Mouse (Mus musculus): Measurements from ENCODE around the gene Pdx1.
A peak's percentile ranks its signal among the peaks of the same experiment; 100 is the strongest.

The Pdx1 gene

GRCm38 (mm10) chr5:147312830-147313685 lies 43.3 kb downstream of the Pdx1 start:
- no peak for DNase-seq (ENCODE audit: low spot score)

DNA sequence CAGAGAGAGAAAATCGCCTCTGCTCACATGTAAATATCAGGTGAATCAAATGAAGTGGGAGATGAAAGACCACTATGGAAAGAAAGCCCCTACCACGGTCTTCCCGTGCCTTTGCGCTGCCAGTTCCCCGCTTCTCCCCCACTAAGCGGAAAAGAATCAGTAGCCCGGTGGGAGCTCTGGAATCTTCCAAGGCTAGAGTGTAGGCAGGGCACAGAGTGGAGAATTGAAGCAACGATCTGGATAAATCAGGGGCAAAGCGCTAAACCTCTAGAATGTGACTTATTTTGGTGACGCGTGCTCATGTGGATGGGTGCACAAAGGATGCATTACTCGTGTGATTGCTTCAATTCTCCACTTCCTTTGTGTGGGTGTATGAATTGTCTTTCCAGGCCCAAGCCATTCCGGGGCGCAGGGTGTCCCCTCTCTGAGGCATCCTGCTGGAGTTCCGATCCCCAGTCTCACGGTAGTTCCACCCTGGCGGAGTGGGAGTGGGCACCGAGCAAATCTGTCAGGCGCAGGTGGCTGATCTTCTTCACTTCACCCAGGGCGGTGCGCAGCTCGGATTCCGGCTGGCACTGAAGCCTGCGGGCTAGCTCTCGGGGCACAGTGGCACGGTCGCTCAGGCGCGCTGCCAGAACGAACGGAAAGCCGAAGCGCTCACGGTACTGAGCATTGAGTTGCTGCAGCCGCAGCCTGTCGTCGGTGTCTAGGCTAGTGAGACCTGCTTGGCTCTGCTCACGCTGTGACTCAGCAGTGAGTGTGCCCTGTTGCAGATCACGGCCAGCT lies 45.1 kb downstream of the Pdx1 start:
- DNase-seq (ENCODE audit: low spot score): peak; percentile 34

- no peak for DNase-seq (ENCODE audit: low spot score)
These were observed 45.8 kb downstream of the Pdx1 start for GRCm38 (mm10) chr5:147315432-147316075.

DNA sequence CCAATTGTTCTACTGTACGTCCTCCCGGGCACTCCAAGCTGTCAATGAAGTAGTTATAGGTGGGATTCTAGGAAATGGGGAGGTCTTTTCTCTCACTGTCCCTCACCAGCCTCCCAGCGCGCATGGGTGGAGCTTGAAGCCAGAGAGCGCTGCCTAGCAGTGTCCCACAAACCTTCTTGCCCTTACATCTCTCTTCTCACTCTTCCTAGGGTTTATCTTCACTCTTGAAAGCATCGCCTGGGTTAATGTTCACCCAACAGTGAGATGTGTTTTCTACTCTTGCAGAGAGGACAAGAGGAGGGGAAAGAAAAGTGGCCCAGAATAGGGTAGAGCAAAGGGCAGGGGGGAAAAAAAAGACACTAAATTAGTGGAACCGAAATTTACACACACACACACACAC lies 47.6 kb downstream of the Pdx1 start:
- no peak for DNase-seq (ENCODE audit: low spot score)

DNA sequence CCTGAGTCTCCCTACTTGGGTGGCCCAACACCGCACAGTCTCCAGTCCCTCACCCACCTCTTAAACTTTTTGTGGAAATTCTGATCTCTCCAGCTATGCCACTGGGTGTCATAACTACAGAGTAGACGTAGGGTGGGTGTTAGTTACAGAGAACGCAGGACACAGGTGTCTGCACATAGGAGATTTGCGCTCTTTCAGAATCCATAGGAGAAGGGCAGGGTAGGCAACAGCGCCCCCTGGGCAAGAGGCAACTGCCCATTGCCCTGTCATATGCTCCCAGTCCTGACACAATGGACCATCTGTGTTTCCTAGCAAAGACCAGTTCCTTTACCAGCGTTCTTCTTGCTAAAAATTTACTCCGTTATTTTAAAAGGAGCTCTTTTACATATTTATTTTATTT lies 48.2 kb downstream of the Pdx1 start:
- no peak for DNase-seq (ENCODE audit: low spot score)

GRCm38 (mm10) chr5:147319653-147320052 lies 49.9 kb downstream of the Pdx1 start:
- DNase-seq (ENCODE audit: low spot score): peak; percentile 86

- no peak for DNase-seq (ENCODE audit: low spot score)
These were observed 52.4 kb downstream of the Pdx1 start, which contains the start of gene Urad for GRCm38 (mm10) chr5:147322183-147322582. Urad (minus strand) TSS chr5:147322440.

DNA sequence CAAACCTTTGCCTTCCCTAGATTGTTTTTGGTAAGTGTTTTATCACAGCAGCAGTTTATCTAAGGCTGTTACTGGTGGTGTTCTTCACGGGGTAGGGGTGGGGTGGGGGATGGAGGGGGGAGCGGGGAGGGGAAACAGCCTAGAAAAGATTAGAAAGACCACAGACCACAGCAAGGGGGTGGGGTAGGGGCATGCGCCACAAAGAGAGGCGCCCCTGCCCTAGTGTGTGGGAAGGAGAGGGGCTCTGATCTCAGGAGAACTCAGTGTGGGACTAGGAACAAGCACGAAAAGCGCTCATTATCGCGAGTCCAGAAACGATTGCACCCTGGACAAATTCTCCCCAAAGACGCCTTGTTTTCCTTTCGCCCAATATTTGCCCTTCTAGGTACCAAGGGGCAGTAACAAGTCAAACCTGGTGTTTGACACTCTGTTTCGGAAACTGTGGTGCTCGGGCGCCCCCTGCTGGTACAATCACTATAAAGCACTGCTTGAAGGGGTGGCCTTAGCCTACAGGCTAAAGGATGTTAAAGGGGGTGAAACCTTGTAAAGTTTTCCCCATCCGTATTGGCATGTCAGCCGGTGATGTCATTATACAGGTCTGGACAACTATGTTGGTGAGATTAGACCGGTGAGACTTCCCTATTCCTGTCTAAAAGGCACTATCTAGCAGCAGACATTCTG lies 53.6 kb downstream of the Pdx1 start:
- peak; percentile 71 for DNase-seq (ENCODE audit: low spot score)

Measured in MN1 (cell line).